Mouse (Mus musculus) heart, postnatal 14 days (tissue): Measurements from ENCODE around the gene Lcn11. TPM values are rescaled to one million over a fixed set of nuclear protein-coding genes. Genes with fewer than 3 reads are reported as not detected.

ENCODE experiments used
- DNase-seq, 2 experiments: peaks; one replicate each; pipeline ENCODE4 v3.0.0; 2021 to 2022
- intact Hi-C: fragments of 180-260 bp; cut with DNase I; formaldehyde crosslinking; loops from one replicate; pipeline ENCODE4 v1.15.1; 2025
- total RNA-seq, 2 experiments: library from RNA; stranded (reverse); gene quantifications; 2 replicates each; pipeline ENCODE4 v1.2.3; 2021

Gene Lcn11
- total RNA-seq, 2 experiments from 2014 or later, result not detected

DNA sequence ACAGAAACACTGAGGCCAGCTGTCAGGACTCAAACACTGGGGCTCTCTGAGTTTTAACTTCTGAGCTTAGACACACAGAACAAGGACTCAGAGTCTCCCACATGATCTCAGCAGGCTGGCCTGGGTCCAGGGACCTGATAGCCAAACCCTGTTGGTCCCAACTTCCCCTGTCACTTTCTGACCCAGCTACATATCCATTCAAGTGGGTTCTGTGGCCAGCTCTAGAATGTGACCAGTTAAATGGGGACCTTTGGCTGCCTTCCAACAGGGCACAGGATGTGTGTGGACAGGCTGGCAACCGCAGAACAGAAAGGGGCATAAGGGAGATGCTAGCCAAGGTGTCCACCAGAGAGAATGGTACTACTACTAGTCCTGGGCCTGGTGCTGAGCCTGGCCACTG is 46.0 kb downstream of the Lcn11 start, which contains the start of gene Lcn9:
Gene Lcn9 (plus strand): TSS at position 348 of the 400 bp plus-strand sequence.
- intact Hi-C loops, result no loop called here
- DNase-seq, result peak; percentile 14 to 47

DNA sequence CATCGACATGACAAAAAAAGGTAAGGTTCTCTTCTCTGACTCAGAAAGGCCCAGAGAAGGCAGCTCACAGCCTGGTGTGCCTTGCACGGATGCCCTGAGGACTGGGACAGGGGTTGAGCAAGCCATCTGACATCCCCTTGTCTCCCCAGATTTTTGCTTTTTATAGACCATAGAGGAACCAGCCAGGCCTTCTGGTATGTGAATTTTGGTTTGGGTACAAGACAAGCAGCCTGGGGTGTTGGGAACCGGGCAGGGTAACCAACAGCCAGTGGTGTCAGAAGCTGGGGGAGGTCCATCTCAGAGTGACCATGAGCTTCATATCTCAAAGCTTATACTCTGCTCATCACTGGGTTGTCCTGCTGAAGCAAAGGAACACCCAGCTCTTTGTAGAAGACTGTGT is 47.9 kb downstream of the Lcn11 start:
- no peak for DNase-seq
- intact Hi-C loops, result loop anchor here (5.0 kb wide), 1 partner anchor 323 kb away; no protein-coding TSS in a partner anchor

DNA sequence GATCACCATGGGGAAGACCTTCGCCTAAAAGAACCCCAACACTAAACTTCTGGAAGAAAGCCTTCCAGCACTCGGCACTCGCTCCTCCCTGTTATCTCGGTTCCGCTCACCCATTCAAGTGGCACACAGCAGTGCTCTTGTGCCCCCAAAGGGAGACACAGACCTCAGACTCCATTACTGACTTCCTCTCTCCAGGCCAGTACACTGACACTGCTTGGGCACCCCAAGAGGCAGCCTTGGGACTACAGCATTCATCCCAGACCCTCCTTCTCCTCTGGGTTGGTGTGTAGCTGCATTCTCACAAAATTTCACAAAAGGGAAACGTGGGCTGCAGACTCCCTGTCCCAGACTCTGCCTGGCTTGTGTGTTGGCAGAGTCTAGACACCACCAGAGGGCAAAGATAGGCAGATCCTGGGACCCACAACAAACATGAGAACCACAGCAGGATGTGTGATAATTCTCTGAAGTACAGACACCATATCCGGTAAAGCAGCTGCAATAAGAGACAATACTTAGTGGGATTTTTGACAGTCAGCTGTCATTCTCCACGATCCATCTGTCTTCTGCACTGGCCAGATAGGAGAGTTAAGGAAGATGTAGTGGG is 51.6 kb downstream of the Lcn11 start:
- no peak for DNase-seq
- intact Hi-C loops, result loop anchor here (5.0 kb wide), 1 partner anchor 319 kb away; no protein-coding TSS in a partner anchor

Other genes with a start within 250 kb of the Lcn11 start
- gene Traf2, start 230.1 kb upstream of the Lcn11 start, total RNA-seq, result 10 to 100 TPM; 16.6 to 16.7 TPM
- gene Edf1, start 219.2 kb upstream of the Lcn11 start, total RNA-seq, result 100 to 1,000 TPM; 175 to 185 TPM
- gene Mamdc4, start 202.2 kb upstream of the Lcn11 start, total RNA-seq, result 1 to 10 TPM; 3.0 to 5.2 TPM
- 10 to 100 TPM; 75.4 to 76.0 TPM for gene Phpt1, start 201.8 kb upstream of the Lcn11 start, total RNA-seq
- gene Ajm1, start 195.3 kb upstream of the Lcn11 start, total RNA-seq, result under 1 TPM in 1 of 2 experiments, not detected in 1; 0.10 TPM
- 10 to 100 TPM; 48.1 to 49.7 TPM for gene Rabl6, start 168.5 kb upstream of the Lcn11 start, total RNA-seq
- gene Ccdc183, start 159.3 kb upstream of the Lcn11 start, total RNA-seq, result not detected
- 10 to 100 TPM; 16.6 to 22.5 TPM for gene Tmem141, start 155.0 kb upstream of the Lcn11 start, total RNA-seq
- 1 to 10 TPM; 6.3 TPM for gene Fcna, start 149.0 kb upstream of the Lcn11 start, total RNA-seq
- gene Lcn8, start 123.9 kb upstream of the Lcn11 start, total RNA-seq, result 1 to 10 TPM; 1.1 TPM
- gene Lcn5, start 119.1 kb upstream of the Lcn11 start, total RNA-seq, result not detected
- gene Lcn6, start 100.2 kb upstream of the Lcn11 start, total RNA-seq, result not detected
- gene Lcn10, start 94.3 kb upstream of the Lcn11 start, total RNA-seq, result not detected
- not detected for gene Obp2a, start 77.0 kb upstream of the Lcn11 start, total RNA-seq
- gene Bmyc, start 70.3 kb upstream of the Lcn11 start, total RNA-seq, result 10 to 100 TPM; 12.0 to 12.6 TPM
- not detected for gene Obp2b, start 40.0 kb upstream of the Lcn11 start, total RNA-seq
- not detected for gene Lcn3, start 11.4 kb upstream of the Lcn11 start, total RNA-seq
- not detected for gene Gm13539, start 5.2 kb downstream of the Lcn11 start, total RNA-seq
- gene Glt6d1, start 38.8 kb downstream of the Lcn11 start, total RNA-seq, result not detected
- gene Lcn9, start 46.1 kb downstream of the Lcn11 start, total RNA-seq, result not detected
- gene Sohlh1, start 70.2 kb downstream of the Lcn11 start, total RNA-seq, result not detected
- gene Kcnt1, start 86.7 kb downstream of the Lcn11 start, total RNA-seq, result 1 to 10 TPM in 1 of 2 experiments, under 1 TPM in 1; 0.78 to 1.3 TPM
- gene Camsap1, start 206.3 kb downstream of the Lcn11 start, total RNA-seq, result 10 to 100 TPM; 28.4 to 37.7 TPM
- gene Ubac1, start 244.7 kb downstream of the Lcn11 start, total RNA-seq, result 10 to 100 TPM; 82.3 to 86.5 TPM